Mouse (Mus musculus) right cerebral cortex, postnatal 14 days (tissue): ENCODE data around the gene Vipr2.

Source experiments
- DNase-seq: peaks from one replicate; pipeline ENCODE4 v3.0.0; 2022

The Vipr2 gene

GRCm38 (mm10) chr12:116101945-116102344 lies 24.4 kb downstream of the Vipr2 start:
- DNase-seq = no peak

DNA sequence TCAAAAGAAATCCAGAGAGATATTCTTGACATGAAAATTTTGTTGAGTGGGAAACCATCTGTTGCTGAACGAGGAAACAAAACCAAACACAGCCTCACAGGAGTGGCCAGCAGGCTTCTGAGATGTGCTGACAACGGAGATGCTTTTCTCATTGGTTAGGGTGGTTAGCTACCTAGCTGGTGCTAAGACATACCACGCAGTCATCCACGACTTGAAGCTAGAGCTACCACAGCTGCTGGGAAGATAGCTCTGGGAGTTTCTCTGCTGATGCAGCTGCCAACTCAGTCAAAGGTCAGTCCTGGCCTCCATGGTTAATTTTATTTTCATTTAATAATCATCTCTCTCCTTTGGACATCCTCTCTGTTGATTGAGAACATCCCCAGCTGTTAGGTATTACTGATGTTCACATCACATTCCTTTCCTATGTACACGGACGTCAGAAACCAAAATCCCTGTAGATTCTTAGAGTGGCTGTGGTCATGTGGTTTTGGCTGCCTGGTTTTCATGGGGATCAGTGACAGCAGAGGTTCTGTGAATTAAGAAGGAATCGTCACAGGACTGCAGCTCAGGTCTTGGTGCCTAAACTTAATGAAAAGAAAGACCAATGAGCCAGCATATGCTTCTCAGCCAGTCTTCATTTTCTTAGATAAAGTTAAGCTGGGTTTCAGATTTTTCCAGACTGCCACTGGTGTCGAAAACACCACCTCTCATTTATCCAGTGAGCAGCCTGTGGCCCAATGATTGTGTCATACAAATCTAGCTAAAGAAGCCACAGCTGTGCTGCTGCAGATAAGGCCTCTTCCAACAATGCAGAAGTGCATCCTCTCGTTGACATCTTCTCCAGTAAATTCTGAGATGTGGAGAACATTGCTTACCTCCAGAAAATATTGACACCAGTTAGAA lies 32.2 kb downstream of the Vipr2 start:
- DNase-seq = no peak

GRCm38 (mm10) chr12:116111007-116111694 lies 33.6 kb downstream of the Vipr2 start:
- DNase-seq = no peak

DNA sequence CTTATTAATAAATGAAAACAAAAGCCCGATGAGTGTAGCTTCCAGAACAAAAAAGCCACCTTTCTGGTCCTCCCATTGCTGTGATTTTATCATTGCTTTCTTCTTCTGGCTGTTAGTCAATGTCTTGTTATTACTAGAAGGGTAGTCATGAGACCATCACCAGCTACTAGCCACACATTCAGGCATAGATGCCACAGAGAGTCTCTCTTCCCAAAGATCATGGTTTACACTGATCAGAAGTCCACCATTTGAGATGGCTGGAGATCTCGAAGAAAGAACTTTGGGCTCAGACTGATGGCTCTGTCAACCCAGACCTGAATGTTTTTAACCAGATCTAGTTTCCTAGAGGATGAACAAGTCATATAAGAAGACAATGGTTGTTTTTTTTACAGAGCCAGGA lies 38.3 kb downstream of the Vipr2 start:
- no peak for DNase-seq

- no peak for DNase-seq
Measured at GRCm38 (mm10) chr12:116116455-116116854, 38.9 kb downstream of the Vipr2 start.

DNA sequence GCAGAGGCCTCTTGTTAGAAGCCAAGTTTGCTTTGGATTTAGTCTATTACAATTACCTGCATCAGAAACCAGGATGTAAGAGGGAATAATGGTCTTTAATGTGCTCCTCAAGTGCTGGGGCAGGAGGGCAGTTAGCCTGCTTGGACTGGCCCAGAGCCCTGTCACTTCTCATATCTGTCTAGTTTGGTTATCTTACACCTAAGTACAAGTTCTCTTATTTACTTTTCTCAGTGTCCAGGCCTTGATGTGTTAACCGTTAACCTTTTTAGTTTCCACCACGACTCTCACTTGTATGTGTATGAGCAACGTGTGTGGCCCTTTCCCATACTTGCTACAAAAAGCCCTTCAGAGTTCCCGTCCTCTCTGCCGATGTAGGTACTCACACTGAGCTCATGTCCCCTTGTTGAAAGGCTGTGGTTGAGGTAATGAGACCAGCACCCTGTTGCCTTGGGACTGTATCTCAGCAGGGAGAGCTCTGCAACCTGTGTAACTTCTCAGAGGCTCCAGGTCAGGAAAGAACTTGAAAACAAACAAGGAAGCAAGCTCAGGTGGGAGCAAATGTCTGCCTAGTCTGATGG lies 39.9 kb downstream of the Vipr2 start:
- no peak for DNase-seq

DNA sequence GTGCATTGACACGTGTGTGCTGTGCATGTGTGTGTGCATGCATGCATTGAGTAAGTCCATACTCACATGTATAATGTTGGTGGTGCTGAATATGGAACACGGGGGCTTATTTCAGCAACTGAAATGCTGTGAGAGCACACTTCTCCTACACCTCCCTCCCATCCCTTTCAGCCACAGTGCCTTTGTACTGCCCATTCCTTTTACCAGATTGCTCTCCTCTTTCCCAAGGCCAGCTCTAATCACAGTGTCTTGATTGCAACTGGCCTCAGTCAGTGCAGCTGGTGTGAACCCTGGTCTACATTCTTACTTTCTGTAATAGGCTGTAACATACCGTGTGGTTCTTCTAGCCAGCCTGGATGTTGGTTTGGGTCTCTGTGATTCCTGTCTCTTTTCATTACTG lies 41.5 kb downstream of the Vipr2 start:
- no peak for DNase-seq

GRCm38 (mm10) chr12:116123786-116124185 lies 46.3 kb downstream of the Vipr2 start:
- no peak for DNase-seq

DNA sequence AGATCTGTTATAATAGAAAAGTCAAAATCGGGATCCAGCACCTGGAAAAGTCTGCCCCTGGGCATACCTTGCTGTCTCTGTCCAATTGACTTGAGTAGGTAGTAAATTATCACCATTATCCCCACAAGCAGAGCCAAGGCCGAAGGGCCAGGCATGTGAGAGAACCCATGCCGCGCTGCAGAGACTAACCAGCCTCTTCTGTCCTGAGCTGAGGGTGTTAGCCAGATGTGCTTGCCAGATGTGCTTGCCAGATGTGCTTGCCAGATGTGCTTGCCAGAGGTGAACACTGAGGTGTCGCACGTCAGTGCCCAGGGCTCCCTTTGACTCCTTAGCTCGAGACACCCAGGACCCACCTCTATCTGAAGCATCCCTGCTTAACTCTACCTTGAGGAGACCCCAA lies 53.4 kb downstream of the Vipr2 start:
- no peak for DNase-seq

- no peak for DNase-seq
Measured at GRCm38 (mm10) chr12:116132909-116133308, 55.4 kb downstream of the Vipr2 start.

- no peak for DNase-seq
Measured at GRCm38 (mm10) chr12:116135906-116136305, 58.4 kb downstream of the Vipr2 start.

- no peak for DNase-seq
Measured at GRCm38 (mm10) chr12:116138322-116139205, 61.0 kb downstream of the Vipr2 start.

DNA sequence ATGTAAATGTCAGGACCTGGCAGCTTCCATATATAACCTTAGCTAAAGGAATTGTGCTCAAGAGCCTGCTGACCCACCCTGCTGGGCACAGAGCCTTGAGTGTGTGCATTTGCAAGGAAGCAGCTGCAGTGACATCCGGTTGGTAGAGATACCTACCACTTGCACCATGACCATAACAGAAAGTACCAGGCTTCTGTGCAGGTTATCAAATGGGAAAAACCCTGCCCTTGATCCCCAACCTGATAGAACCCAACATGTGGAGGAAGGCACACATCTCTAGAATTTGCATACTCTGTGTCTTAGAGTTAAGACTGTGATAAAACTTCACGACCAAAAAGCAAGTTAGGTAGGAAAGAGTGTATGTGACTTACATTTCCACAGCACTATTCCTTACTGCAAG lies 63.1 kb downstream of the Vipr2 start:
- no peak for DNase-seq

GRCm38 (mm10) chr12:116141816-116142215 lies 64.3 kb downstream of the Vipr2 start:
- DNase-seq = no peak

- DNase-seq = no peak
Measured at GRCm38 (mm10) chr12:116142464-116142863, 64.9 kb downstream of the Vipr2 start.

GRCm38 (mm10) chr12:116145246-116145645 lies 67.7 kb downstream of the Vipr2 start:
- DNase-seq = no peak

GRCm38 (mm10) chr12:116145686-116146085 lies 68.2 kb downstream of the Vipr2 start:
- no peak for DNase-seq

GRCm38 (mm10) chr12:116146996-116147634 lies 69.6 kb downstream of the Vipr2 start:
- DNase-seq = no peak

GRCm38 (mm10) chr12:116152866-116153428 lies 75.4 kb downstream of the Vipr2 start:
- no peak for DNase-seq

- DNase-seq = no peak
Measured at GRCm38 (mm10) chr12:116156792-116157532, 79.4 kb downstream of the Vipr2 start.

DNA sequence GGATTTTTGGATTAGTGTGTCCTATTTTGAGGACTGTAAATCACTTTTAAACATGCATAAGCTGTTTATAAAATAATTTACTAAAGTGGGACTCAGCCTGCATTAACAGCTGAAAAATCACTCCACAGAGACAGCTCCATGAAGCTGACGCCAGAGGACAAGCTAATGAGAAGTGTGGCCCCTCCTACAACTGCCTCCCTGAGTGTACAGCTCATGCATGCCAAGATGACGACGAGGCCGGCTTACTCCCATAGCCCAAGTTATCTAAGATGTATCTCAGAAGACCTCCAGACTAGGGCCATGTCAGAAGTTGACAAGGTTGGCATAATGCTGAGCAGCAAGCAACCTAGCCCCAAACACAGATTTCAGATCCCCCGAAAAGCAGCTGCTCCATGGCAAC lies 81.7 kb downstream of the Vipr2 start:
- no peak for DNase-seq
